Mouse (Mus musculus) urinary bladder, adult 2 months (tissue): Measurements from ENCODE around the gene Atxn7. TPM values are rescaled to one million over a fixed set of nuclear protein-coding genes. Genes with fewer than 3 reads are reported as not detected.
A peak's percentile ranks its signal among the peaks of the same experiment; 100 is the strongest.

Experiments used
- DNase-seq: peaks from one replicate; pipeline ENCODE4 v3.0.0; 2022; ENCODE audit warnings: low spot score
- polyA plus RNA-seq: library from polyadenylated mRNA; depleted of rRNA; stranded (reverse); fragments of >200 nt; gene quantifications from 2 replicates; pipeline ENCODE4 v1.2.3, GENCODE M21; 2012

Gene Atxn7
- polyA plus RNA-seq, 1 experiment: 18.3 TPM

GRCm38 (mm10) chr14:14064486-14065141 is 103.4 kb downstream of the Atxn7 start:
- DNase-seq: no peak

- DNase-seq: no peak
Observed at GRCm38 (mm10) chr14:14065142-14065498, 103.9 kb downstream of the Atxn7 start.

GRCm38 (mm10) chr14:14066241-14066640 is 105.0 kb downstream of the Atxn7 start:
- no peak for DNase-seq

GRCm38 (mm10) chr14:14067648-14068472 is 106.6 kb downstream of the Atxn7 start:
- peak; percentile 25 for DNase-seq

GRCm38 (mm10) chr14:14068553-14068952 is 107.3 kb downstream of the Atxn7 start:
- no peak for DNase-seq

GRCm38 (mm10) chr14:14070541-14071315 is 109.5 kb downstream of the Atxn7 start:
- DNase-seq: no peak

GRCm38 (mm10) chr14:14071456-14071855 is 110.2 kb downstream of the Atxn7 start:
- DNase-seq: no peak

- DNase-seq: no peak
Observed at GRCm38 (mm10) chr14:14080604-14081194, 119.5 kb downstream of the Atxn7 start.

GRCm38 (mm10) chr14:14083811-14084210 is 122.6 kb downstream of the Atxn7 start:
- no peak for DNase-seq

- no peak for DNase-seq
Observed at GRCm38 (mm10) chr14:14086711-14087263, 125.5 kb downstream of the Atxn7 start.

- DNase-seq: no peak
Observed at GRCm38 (mm10) chr14:14087348-14087747, 126.1 kb downstream of the Atxn7 start.

GRCm38 (mm10) chr14:14088016-14088791 is 127.0 kb downstream of the Atxn7 start:
- no peak for DNase-seq

- DNase-seq: no peak
Observed at GRCm38 (mm10) chr14:14090571-14090970, 129.3 kb downstream of the Atxn7 start.

- DNase-seq: peak; percentile 74
Observed at GRCm38 (mm10) chr14:14098330-14098980, 137.2 kb downstream of the Atxn7 start.

GRCm38 (mm10) chr14:14100773-14101280 is 139.6 kb downstream of the Atxn7 start:
- DNase-seq: no peak

GRCm38 (mm10) chr14:14101296-14101695 is 140.1 kb downstream of the Atxn7 start:
- DNase-seq: no peak

- DNase-seq: no peak
Observed at GRCm38 (mm10) chr14:14104213-14104929, 143.1 kb downstream of the Atxn7 start.

- DNase-seq: no peak
Observed at GRCm38 (mm10) chr14:14104930-14105318, 143.7 kb downstream of the Atxn7 start.

GRCm38 (mm10) chr14:14110710-14111109 is 149.5 kb downstream of the Atxn7 start:
- no peak for DNase-seq
